Mouse (Mus musculus): ENCODE data around the gene Slc22a20. TPM values are rescaled to one million over a fixed set of nuclear protein-coding genes. Genes with fewer than 3 reads are reported as not detected.

Slc22a20 gene
- polyA plus RNA-seq, 1 experiment, result not detected

DNA sequence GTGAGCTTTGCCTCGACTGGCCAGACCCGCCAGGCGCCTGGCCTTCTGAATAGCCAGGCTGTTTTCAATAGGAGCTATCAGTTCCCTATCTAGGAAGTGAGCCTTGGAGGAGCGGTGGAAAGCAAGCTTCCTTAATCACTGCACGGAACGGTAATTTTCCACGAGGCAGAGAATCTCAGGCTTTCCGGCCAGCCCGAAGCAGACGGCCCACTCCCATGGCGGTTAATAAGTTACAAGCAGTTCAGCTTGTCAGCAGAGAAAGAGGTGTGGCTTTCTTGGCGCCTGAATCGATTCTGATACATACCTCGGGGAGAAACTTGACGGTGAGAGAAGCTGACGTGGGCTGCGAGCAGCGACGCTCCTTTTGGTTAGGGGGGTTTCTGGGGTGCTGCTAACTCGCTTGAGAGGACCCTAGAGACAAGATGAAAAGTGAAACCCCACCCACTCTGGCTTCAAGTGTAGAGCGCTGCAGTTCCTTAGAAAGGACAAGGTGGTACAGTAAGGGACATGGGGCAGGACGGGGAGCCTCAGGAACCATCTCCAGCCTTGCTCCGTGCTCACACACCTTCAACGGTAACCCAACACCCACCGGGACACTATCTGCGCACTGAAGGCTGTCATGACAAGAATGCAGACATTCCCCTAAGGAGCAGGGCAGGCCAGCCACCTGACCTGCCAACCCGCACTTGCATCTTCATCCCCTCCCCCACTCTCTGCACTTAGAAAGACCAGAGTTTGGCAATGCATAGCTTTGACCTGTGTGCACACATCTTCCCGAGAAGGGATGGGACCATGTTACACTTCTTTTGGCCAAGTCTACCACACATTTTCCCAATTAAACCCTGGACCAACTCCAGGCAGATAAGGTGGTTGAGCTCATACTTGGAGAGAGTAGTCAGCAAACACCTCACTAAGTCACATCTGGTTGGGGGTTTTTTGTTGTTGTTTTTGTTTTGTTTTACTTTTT is 30.0 kb downstream of the Slc22a20 start:
- Histone ChIP-seq H3K27ac (ENCODE audit: insufficient read depth, low read length) (no peak overlapping the region), H3K4me1 (ENCODE audit: control insufficient read depth, insufficient read depth, low read length) (no peaks in the 10 kb centered on the region), H3K4me3 (replicated peaks; ENCODE audit: insufficient read depth, low read depth, low read length) (no peak overlapping the region), H3K27me3 (ENCODE audit: control insufficient read depth, insufficient read depth, low read length) (no peaks in the 10 kb centered on the region)
- 86% methylated on average over 28 of the region's 28 CpGs for WGBS
- TF ChIP-seq POLR2A (IDR thresholded peaks at IDR 0.05; ENCODE audit: borderline replicate concordance, insufficient read depth, low read length) (no peak), CTCF (IDR thresholded peaks at IDR 0.05; ENCODE audit: borderline replicate concordance, insufficient read depth, low read depth, low read length) (no peak)
- no peak for DNase-seq

DNA sequence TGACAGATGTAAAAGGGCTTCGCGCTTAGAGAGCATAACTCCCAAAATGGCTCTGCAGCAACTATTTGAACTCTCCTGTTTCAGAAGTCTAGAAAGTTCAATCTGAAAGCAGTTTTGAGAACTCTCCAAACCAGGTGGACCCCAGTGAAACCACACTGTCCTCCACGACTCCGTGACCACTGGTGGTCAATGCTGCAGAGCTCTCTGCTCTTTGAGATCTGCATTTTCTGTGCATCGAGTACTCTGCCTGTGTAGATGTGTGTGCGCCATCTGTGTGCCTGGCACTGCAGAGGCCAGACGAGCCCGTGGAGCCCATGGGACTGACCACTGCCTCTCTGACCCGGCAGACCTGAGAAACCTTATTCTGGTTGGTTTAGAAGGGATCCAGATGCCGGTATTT is 31.0 kb downstream of the Slc22a20 start:
- no peaks in the 10 kb centered on the region for H3K27me3 ChIP-seq (ENCODE audit: control insufficient read depth, insufficient read depth, low read length)
- H3K4me3 ChIP-seq (replicated peaks; ENCODE audit: insufficient read depth, low read depth, low read length), result no peak overlapping the region
- H3K4me1 ChIP-seq (ENCODE audit: control insufficient read depth, insufficient read depth, low read length), result no peaks in the 10 kb centered on the region
- TF ChIP-seq POLR2A (IDR thresholded peaks at IDR 0.05; ENCODE audit: borderline replicate concordance, insufficient read depth, low read length) (no peak), CTCF (IDR thresholded peaks at IDR 0.05; ENCODE audit: borderline replicate concordance, insufficient read depth, low read depth, low read length) (no peak)
- WGBS, result 84% methylated on average over 10 of the region's 10 CpGs
- no peak overlapping the region for H3K27ac ChIP-seq (ENCODE audit: insufficient read depth, low read length)
- DNase-seq, result no peak

DNA sequence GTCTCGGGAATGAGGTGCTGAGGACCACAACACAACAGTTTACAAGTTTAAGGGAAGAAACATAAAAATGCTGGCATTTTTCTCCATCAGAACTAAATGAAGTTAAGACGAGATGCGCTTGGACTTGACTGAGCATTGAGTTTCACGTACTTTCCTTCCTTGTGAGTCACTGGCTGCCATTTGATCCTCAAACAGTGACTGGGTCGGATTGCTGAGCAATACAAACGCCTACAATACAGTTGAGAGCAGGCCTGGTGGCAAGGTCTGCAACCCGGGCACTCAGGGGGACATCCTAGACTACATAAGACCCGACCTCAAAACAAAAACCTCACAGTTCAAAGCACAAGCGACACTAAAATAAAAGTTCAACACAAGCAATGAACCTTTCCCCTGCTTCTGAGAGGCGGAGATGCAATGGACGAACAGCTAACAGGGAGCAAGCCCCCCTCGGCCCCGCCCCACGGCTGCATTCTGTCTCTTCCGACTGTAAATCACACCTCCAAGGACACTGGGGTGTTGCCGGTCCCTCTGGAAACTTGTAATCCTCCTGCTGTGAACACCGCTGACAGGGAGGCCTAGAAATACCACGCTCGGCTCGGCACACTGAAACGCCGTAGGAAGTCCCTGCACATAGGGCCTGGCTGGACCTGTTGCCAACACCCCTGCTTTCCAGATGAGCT is 31.8 kb downstream of the Slc22a20 start:
- Histone ChIP-seq H3K4me1 (ENCODE audit: control insufficient read depth, insufficient read depth, low read length) (no peaks in the 10 kb centered on the region), H3K4me3 (replicated peaks; ENCODE audit: insufficient read depth, low read depth, low read length) (no peak overlapping the region), H3K27me3 (ENCODE audit: control insufficient read depth, insufficient read depth, low read length) (no peaks in the 10 kb centered on the region), H3K27ac (ENCODE audit: insufficient read depth, low read length) (no peak overlapping the region)
- DNase-seq, result no peak
- TF ChIP-seq POLR2A (IDR thresholded peaks at IDR 0.05; ENCODE audit: borderline replicate concordance, insufficient read depth, low read length) (no peak), CTCF (IDR thresholded peaks at IDR 0.05; ENCODE audit: borderline replicate concordance, insufficient read depth, low read depth, low read length) (no peak)
- WGBS, result 87% methylated on average over 22 of the region's 22 CpGs

DNA sequence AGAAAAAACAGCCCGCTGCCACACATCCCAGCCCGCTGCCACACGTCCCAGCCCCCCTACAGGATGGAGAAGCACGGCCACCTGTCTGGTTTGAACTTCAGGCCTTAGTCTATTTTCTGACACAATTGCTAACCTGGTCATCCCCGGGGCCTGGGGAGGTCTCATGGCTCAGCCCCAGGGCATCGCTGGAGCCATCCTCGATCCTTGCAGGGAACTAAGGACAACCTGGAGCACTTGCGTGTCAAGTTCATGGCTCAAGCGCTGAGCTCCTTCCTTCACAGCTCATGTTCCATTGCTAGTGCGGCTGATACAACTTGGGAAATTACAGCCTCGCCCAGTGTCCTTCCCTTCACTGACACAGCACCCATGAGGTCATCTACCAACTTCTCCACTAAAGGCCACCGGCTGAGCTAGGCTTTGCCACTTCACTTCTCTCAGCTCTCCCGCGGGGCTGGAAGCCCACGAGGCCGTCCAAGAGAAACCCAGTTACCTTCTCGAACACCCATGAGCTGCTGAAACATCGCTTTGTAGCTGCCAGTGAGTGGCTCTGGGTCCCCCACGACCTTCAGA is 32.7 kb downstream of the Slc22a20 start:
- WGBS, result 91% methylated on average over 19 of the region's 19 CpGs
- no peaks in the 10 kb centered on the region for H3K4me1 ChIP-seq (ENCODE audit: control insufficient read depth, insufficient read depth, low read length)
- no peak for DNase-seq
- no peak overlapping the region for H3K4me3 ChIP-seq (replicated peaks; ENCODE audit: insufficient read depth, low read depth, low read length)
- H3K27me3 ChIP-seq (ENCODE audit: control insufficient read depth, insufficient read depth, low read length), result no peaks in the 10 kb centered on the region
- no peak for TF ChIP-seq CTCF (IDR thresholded peaks at IDR 0.05; ENCODE audit: borderline replicate concordance, insufficient read depth, low read depth, low read length)
- TF ChIP-seq POLR2A (IDR thresholded peaks at IDR 0.05; ENCODE audit: borderline replicate concordance, insufficient read depth, low read length), result no peak
- no peak overlapping the region for H3K27ac ChIP-seq (ENCODE audit: insufficient read depth, low read length)

DNA sequence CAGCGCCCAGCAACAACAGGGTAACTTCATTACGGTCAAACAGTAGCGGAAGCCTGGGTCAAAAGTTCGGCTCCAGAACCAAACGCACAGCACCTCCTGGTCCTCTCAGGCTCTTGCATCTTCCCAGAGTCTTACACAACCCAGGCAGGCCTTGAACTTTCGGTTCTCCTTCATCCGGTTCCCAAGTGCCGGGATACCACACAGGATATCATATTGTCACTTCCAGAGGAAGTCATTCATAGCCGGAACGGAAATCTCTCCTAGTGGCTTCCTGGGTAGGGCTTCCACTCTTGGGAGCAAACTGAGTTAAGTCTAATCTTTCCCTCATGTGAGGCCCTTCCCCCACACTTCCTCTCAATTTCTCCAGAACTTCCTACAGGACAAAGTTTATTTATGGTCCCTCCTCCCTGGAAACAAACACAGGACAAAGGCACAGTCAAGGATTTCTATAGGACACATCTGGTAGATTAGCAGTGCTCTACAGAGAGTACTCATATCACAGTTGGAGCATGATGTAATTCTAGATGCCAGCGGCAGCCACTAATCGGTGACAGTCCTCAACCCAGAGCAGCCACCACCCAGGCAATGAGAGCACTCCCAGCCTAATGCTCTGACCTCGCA is 33.8 kb downstream of the Slc22a20 start:
- DNase-seq, result no peak
- Histone ChIP-seq H3K4me1 (ENCODE audit: control insufficient read depth, insufficient read depth, low read length) (no peaks in the 10 kb centered on the region), H3K4me3 (replicated peaks; ENCODE audit: insufficient read depth, low read depth, low read length) (no peak overlapping the region), H3K27me3 (ENCODE audit: control insufficient read depth, insufficient read depth, low read length) (no peaks in the 10 kb centered on the region), H3K27ac (ENCODE audit: insufficient read depth, low read length) (no peak overlapping the region)
- TF ChIP-seq CTCF (IDR thresholded peaks at IDR 0.05; ENCODE audit: borderline replicate concordance, insufficient read depth, low read depth, low read length), result no peak
- TF ChIP-seq POLR2A (IDR thresholded peaks at IDR 0.05; ENCODE audit: borderline replicate concordance, insufficient read depth, low read length), result no peak
- WGBS, result 87% methylated on average over 13 of the region's 13 CpGs

DNA sequence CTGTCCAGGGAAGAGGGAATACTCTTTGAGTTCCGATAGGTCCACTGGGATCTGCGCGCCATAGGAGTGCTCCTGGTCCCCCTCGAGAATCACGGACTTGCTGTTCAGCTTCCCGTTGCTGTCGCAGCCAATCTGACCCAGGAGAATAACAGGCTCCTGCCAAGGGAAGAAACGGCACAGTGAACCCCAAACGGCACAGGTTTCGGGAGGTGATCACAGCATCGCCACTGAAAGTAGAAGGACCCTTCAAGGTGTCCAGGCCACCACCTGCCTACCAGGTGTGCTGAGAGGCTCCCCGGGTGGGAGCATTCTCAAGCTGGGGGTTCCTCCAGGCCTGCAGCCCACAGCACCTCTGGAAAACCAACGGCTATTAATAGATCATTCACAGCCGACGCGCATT is 34.3 kb downstream of the Slc22a20 start:
- no peaks in the 10 kb centered on the region for H3K27me3 ChIP-seq (ENCODE audit: control insufficient read depth, insufficient read depth, low read length)
- TF ChIP-seq CTCF (IDR thresholded peaks at IDR 0.05; ENCODE audit: borderline replicate concordance, insufficient read depth, low read depth, low read length), result no peak
- TF ChIP-seq POLR2A (IDR thresholded peaks at IDR 0.05; ENCODE audit: borderline replicate concordance, insufficient read depth, low read length), result no peak
- DNase-seq, result no peak
- no peaks in the 10 kb centered on the region for H3K4me1 ChIP-seq (ENCODE audit: control insufficient read depth, insufficient read depth, low read length)
- 90% methylated on average over 16 of the region's 16 CpGs for WGBS
- H3K4me3 ChIP-seq (replicated peaks; ENCODE audit: insufficient read depth, low read depth, low read length), result no peak overlapping the region
- no peak overlapping the region for H3K27ac ChIP-seq (ENCODE audit: insufficient read depth, low read length)

DNA sequence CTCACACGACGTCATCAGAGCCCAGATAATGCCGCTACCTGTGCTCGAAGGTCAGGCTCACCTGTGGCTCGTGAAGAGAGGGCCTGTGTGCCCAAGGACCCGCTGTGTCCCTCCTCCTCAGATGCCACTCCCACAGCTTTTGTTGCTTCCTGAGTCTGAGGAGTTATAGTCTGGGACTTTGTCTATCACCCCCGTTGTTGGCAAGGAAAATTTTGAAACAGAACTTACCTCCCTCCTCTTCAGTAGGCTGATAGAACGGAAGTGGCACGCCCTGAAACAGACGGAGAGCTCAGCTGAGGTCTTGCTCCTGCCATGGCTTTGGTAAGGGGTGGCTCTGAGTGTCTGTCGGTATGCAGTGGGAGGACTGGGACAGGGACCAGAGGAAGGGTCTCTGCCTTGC is 35.7 kb downstream of the Slc22a20 start:
- WGBS, result 94% methylated on average over 11 of the region's 11 CpGs
- Histone ChIP-seq H3K27ac (ENCODE audit: insufficient read depth, low read length) (no peak overlapping the region), H3K4me1 (ENCODE audit: control insufficient read depth, insufficient read depth, low read length) (no peaks in the 10 kb centered on the region), H3K4me3 (replicated peaks; ENCODE audit: insufficient read depth, low read depth, low read length) (no peak overlapping the region), H3K27me3 (ENCODE audit: control insufficient read depth, insufficient read depth, low read length) (no peaks in the 10 kb centered on the region)
- TF ChIP-seq CTCF (IDR thresholded peaks at IDR 0.05; ENCODE audit: borderline replicate concordance, insufficient read depth, low read depth, low read length) (no peak), POLR2A (IDR thresholded peaks at IDR 0.05; ENCODE audit: borderline replicate concordance, insufficient read depth, low read length) (no peak)
- no peak for DNase-seq
